Mouse (Mus musculus) liver, adult 2 months (tissue): ENCODE results near the gene Arid3b. TPM values are rescaled to one million over a fixed set of nuclear protein-coding genes. Genes with fewer than 3 reads are reported as not detected.

Experiments
- DNase-seq: peaks from one replicate; pipeline ENCODE4 v3.0.0-alpha.2; 2011; ENCODE audit warnings: low read depth, low spot score; ENCODE audit errors: extremely low read depth
- H3K27ac ChIP-seq: fragments of 200-500 bp; replicated peaks from 2 replicates; pipeline ENCODE4 v1.5.1; 2012; ENCODE audit warnings: low read depth, mild to moderate bottlenecking, control low read depth, inconsistent platforms, low read length; ENCODE audit not compliant: insufficient read depth
- H3K27me3 ChIP-seq: fragments of 200-500 bp; 2 replicates; pipeline ENCODE4 v1.6.1; 2012; ENCODE audit warnings: mild to moderate bottlenecking, moderate library complexity, low read length, inconsistent platforms; ENCODE audit not compliant: control insufficient read depth, insufficient read depth
- H3K36me3 ChIP-seq: fragments of 200-500 bp; 2 replicates; pipeline ENCODE4 v1.6.1; 2012; ENCODE audit warnings: low read length, inconsistent platforms; ENCODE audit not compliant: control insufficient read depth, insufficient read depth
- H3K4me1 ChIP-seq: fragments of 200-500 bp; 2 replicates; pipeline ENCODE4 v1.6.1; 2011; ENCODE audit warnings: low read length; ENCODE audit not compliant: control insufficient read depth, insufficient read depth
- H3K4me3 ChIP-seq: fragments of 200-500 bp; 2 replicates; pipeline ENCODE4 v1.5.1; 2011; ENCODE audit warnings: low read depth, mild to moderate bottlenecking, control low read depth, low read length, moderate library complexity; ENCODE audit not compliant: insufficient read depth
- H3K79me2 ChIP-seq: fragments of 200-500 bp; 2 replicates; pipeline ENCODE4 v1.6.1; 2012; ENCODE audit warnings: inconsistent platforms, mild to moderate bottlenecking, low read length, moderate library complexity; ENCODE audit not compliant: control insufficient read depth, insufficient read depth
- H3K9ac ChIP-seq: fragments of 200-500 bp; 2 replicates; pipeline ENCODE4 v1.6.1; 2012; ENCODE audit warnings: low read depth, mild to moderate bottlenecking, control low read depth, inconsistent platforms, low read length
- CTCF ChIP-seq: fragments of 200-500 bp; IDR thresholded peaks from 2 replicates; pipeline ENCODE4 v1.5.1; 2011; ENCODE audit warnings: low read depth, low read length, control low read depth
- POLR2A ChIP-seq: fragments of 200-500 bp; IDR thresholded peaks from 2 replicates; pipeline ENCODE4 v1.6.1; 2011; ENCODE audit warnings: low read length, control low read depth; ENCODE audit not compliant: insufficient read depth; ENCODE audit errors: extremely low read depth
- WGBS: fragments of 180-500 bp; shearing (Covaris S2); methylation state at CpG from one replicate; pipeline ENCODE4 v1.1.7; 2018; 5-methylcytosine and 5-hydroxymethylcytosine counted together
- polyA plus RNA-seq: library from polyadenylated mRNA; depleted of rRNA; stranded (reverse); fragments of >200 nt; gene quantifications from 2 replicates; pipeline ENCODE4 v1.2.3, GENCODE M21; 2012; rRNA removed
- total RNA-seq: library from RNA; depleted of rRNA; stranded (reverse); fragments of >200 nt; gene quantifications from 2 replicates; pipeline ENCODE4 v1.2.3, GENCODE M21; 2014; rRNA removed

Arid3b gene
- total and polyA plus RNA-seq, 2 experiments: 0.83 to 2.8 TPM

DNA sequence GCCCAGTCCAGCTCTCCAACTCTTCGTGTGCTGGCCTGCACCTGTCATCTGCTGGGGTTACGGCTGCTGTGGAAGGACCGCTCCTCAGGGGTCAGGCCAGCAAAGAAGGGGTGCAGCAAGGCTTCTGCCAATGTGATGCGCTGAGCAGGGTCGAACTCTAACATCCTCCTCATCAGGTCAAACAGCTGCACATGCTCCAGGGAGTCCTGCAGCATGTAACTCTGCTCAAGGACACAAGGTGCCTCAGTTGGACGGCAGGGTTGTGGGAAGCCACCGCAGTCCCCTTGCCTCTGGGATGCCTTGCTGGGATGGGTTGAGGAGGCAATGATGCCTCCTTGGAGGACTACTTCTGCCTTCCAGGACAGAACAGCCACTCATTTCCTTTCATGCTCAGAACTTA lies 85.7 kb downstream of the Arid3b start:
- H3K4me1 ChIP-seq: no peaks in the 10 kb centered on the region
- peaks cover 81% of the 10 kb centered on the region for H3K36me3 ChIP-seq
- WGBS: 77% methylated on average over 7 of the region's 7 CpGs
- no peak overlapping the region for H3K9ac ChIP-seq
- H3K4me3 ChIP-seq: no peak overlapping the region
- TF ChIP-seq POLR2A: no peak
- H3K27ac ChIP-seq: no peak overlapping the region
- no peaks in the 10 kb centered on the region for H3K79me2 ChIP-seq
- no peak for DNase-seq
- H3K27me3 ChIP-seq: no peaks in the 10 kb centered on the region

GRCm38 (mm10) chr9:57748831-57749230 lies 87.8 kb downstream of the Arid3b start:
- Histone ChIP-seq H3K27me3 (no peaks in the 10 kb centered on the region), H3K27ac (no peak overlapping the region), H3K4me1 (no peaks in the 10 kb centered on the region), H3K9ac (no peak overlapping the region), H3K36me3 (peaks cover 72% of the 10 kb centered on the region), H3K4me3 (no peak overlapping the region), H3K79me2 (no peaks in the 10 kb centered on the region)
- peak; percentile 36 for DNase-seq
- TF ChIP-seq CTCF (no peak), POLR2A (no peak)
- 0% methylated on average over 1 of the region's 1 CpGs for WGBS

- no peak for TF ChIP-seq POLR2A
- no peak for TF ChIP-seq CTCF
- no peaks in the 10 kb centered on the region for H3K27me3 ChIP-seq
- H3K4me1 ChIP-seq: no peaks in the 10 kb centered on the region
- DNase-seq: no peak
- 51% methylated on average over 6 of the region's 6 CpGs for WGBS
- no peaks in the 10 kb centered on the region for H3K79me2 ChIP-seq
- no peak overlapping the region for H3K9ac ChIP-seq
- H3K27ac ChIP-seq: no peak overlapping the region
- H3K36me3 ChIP-seq: peaks cover 65% of the 10 kb centered on the region
- no peak overlapping the region for H3K4me3 ChIP-seq
Measured at GRCm38 (mm10) chr9:57748137-57748536, 88.5 kb downstream of the Arid3b start.

DNA sequence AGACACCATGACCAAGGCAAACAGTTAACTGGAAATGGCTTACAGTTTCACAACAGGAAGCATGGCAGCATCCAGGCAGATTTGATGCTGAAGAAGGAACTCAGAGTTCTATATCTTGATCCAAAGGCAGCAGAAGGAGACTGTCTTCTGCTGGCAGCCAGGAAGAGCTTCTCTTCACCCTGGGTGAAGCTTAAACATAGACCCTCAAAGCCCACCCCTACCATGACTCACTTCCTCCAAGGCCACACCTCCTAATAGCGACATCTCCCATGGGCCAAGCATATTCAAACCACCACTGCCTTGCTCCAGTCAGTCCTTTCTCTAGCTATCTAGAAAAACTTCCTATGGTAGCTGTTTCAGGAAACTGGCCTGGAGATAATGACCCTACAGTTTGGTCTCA lies 89.5 kb downstream of the Arid3b start:
- Histone ChIP-seq H3K79me2 (no peaks in the 10 kb centered on the region), H3K4me3 (no peak overlapping the region), H3K27ac (no peak overlapping the region), H3K4me1 (no peaks in the 10 kb centered on the region), H3K36me3 (peaks cover 60% of the 10 kb centered on the region), H3K27me3 (no peaks in the 10 kb centered on the region), H3K9ac (no peak overlapping the region)
- WGBS: 65% methylated on average over 1 of the region's 1 CpGs
- no peak for DNase-seq
- TF ChIP-seq POLR2A (no peak), CTCF (no peak)

DNA sequence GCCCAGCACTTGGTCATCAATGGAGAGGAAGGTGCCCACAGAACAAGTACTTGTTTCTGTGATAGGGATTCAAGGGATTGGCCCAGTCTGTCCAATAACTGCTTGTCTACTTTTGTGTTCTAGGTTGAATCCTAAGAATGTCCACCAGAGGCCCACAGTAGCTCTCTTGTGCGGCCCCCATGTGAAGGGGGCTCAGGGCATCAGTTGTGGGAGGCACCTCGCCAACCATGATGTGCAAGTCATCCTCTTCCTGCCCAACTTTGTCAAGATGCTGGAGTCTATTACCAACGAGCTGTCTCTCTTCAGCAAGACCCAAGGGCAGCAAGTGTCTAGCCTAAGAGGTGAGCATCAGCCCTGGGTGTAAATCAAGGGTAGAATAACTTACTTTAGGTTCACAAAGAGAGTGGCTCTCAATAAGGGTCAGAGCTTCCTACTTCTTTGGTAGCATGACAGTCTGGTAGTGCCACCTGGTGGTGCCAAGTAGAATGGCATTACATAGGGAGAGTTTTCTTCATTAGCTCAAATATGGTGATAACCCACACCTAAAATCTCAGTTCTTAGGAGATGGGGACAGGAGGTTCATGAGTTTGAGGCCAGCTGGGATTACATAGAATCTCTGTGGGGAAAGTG lies 92.0 kb downstream of the Arid3b start:
- H3K9ac ChIP-seq: no peak overlapping the region
- H3K4me3 ChIP-seq: no peak overlapping the region
- DNase-seq: peak; percentile 62
- WGBS: 71% methylated on average over 3 of the region's 3 CpGs
- peaks cover 54% of the 10 kb centered on the region for H3K36me3 ChIP-seq
- H3K27ac ChIP-seq: no peak overlapping the region
- no peaks in the 10 kb centered on the region for H3K4me1 ChIP-seq
- TF ChIP-seq POLR2A (no peak), CTCF (0 out of 2 replicates have a peak, but pooled peaks have one; percentile 16)
- no peaks in the 10 kb centered on the region for H3K79me2 ChIP-seq
- H3K27me3 ChIP-seq: no peaks in the 10 kb centered on the region

Other genes starting within 250 kb of the Arid3b start
- 4.5 and 5.7 TPM in 2 replicates for gene Ulk3, start 247.3 kb downstream of the Arid3b start, total RNA-seq
- 9.8 and 16.8 TPM in 2 replicates for gene Ulk3, start 247.3 kb downstream of the Arid3b start, polyA plus RNA-seq
- not detected in 2 replicates for gene Cplx3, start 230.5 kb downstream of the Arid3b start, total RNA-seq
- gene Cplx3, start 230.5 kb downstream of the Arid3b start, polyA plus RNA-seq: not detected in 2 replicates
- not detected in 2 replicates for gene Lman1l, start 216.0 kb downstream of the Arid3b start, total RNA-seq
- not detected in 2 replicates for gene Lman1l, start 216.0 kb downstream of the Arid3b start, polyA plus RNA-seq
- 18.3 and 32.8 TPM in 2 replicates for gene Csk, start 183.2 kb downstream of the Arid3b start, total RNA-seq
- gene Csk, start 183.2 kb downstream of the Arid3b start, polyA plus RNA-seq: 31.4 and 33.9 TPM in 2 replicates
- 495 and 621 TPM in 2 replicates for gene Cyp1a2, start 153.1 kb downstream of the Arid3b start, total RNA-seq
- gene Cyp1a2, start 153.1 kb downstream of the Arid3b start, polyA plus RNA-seq: 954 and 976 TPM in 2 replicates
- gene Cyp1a1, start 148.9 kb downstream of the Arid3b start, total RNA-seq: 0.74 and 1.0 TPM in 2 replicates
- 1.0 TPM in 2 replicates for gene Cyp1a1, start 148.9 kb downstream of the Arid3b start, polyA plus RNA-seq
- 5.7 and 6.4 TPM in 2 replicates for gene Edc3, start 128.3 kb downstream of the Arid3b start, total RNA-seq
- gene Edc3, start 128.3 kb downstream of the Arid3b start, polyA plus RNA-seq: 6.6 TPM in 2 replicates
- 32.5 and 55.3 TPM in 2 replicates for gene Clk3, start 70.9 kb downstream of the Arid3b start, total RNA-seq
- gene Clk3, start 70.9 kb downstream of the Arid3b start, polyA plus RNA-seq: 45.8 and 48.1 TPM in 2 replicates
- gene Ubl7, start 74.2 kb upstream of the Arid3b start, total RNA-seq: 9.8 and 14.0 TPM in 2 replicates
- gene Ubl7, start 74.2 kb upstream of the Arid3b start, polyA plus RNA-seq: 90.8 and 105 TPM in 2 replicates
- gene Sema7a, start 103.3 kb upstream of the Arid3b start, total RNA-seq: 0.09 and 0.74 TPM in 2 replicates
- 0.21 and 0.53 TPM in 2 replicates for gene Sema7a, start 103.3 kb upstream of the Arid3b start, polyA plus RNA-seq
- 6.3 TPM in 1 of 2 replicates, not detected in the other for gene Cyp11a1, start 169.6 kb upstream of the Arid3b start, total RNA-seq
- gene Cyp11a1, start 169.6 kb upstream of the Arid3b start, polyA plus RNA-seq: not detected in 2 replicates
- not detected in 2 replicates for gene Stra6, start 227.0 kb upstream of the Arid3b start, total RNA-seq
- gene Stra6, start 227.0 kb upstream of the Arid3b start, polyA plus RNA-seq: not detected in 2 replicates